In the genomic region with DNA sequence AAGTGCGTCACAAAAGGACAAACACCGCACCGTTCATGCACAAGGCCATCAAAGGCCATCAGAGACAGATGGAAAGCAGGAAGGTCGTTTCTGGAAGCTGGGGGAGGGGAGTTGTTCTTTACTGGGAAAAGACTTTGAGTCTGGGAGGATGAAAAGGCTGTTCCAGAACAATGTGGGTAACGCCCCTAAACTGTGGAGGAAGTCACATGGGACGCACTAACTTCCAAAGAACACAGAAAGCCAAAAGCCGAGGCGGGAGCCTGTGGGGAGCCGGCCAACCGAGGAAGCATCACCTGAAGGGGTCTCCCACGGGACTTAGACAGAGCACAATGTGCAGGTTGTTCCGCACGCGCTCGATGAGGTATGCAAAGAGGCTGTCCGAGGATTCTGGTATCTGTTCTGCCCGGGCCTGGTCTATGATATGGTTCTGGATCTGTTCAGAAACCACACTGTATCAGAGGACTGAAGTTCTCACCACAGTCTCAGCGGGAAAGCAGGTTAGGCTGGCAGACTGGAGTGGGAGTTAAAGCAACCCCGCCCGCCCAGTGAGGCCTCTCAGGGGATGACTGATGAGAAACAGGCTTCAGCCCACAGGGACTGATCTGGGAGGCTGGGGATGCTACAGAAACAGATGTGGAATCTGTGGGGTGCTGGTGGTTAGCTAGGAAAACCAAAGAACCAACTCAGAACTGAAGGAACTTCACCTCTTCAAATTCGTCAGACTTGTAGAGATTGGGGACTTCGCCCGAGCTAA, we compare ENCODE assay signal across 9 mouse cellular contexts. TPM values are rescaled to one million over a fixed set of nuclear protein-coding genes. Genes with fewer than 3 reads are reported as not detected.
DNase-seq lines count a peak whose midpoint lies in the region; TF ChIP-seq lines count a peak whose summit lies in the region.
"Had no signal": no experiment of that assay in that cellular context is flagged by ENCODE, and none has a peak within 500 bp of the region (broad histone marks: within the 10 kb centered on the region; RNA-seq: fewer than 3 reads in every experiment).

No protein-coding gene starts in this region.

- in situ Hi-C loops in ES-E14 (cut with MboI; ENCODE audit: low sequenced_read_pairs in 2 of 2, unreplicated experiment in 2 of 2) = no loop called here

- no peaks in the 10 kb centered on the region for H3K27me3 ChIP-seq in liver, adult 2 months (ENCODE audit: control insufficient read depth, insufficient read depth, low read length)

- intact Hi-C loops in heart, postnatal 10 days (cut with DNase I) = loop anchor here (5.0 kb wide), 1 partner anchor 50 kb away; no protein-coding TSS in a partner anchor

- H3K4me1 ChIP-seq in ES-E14 (ENCODE audit: control insufficient read depth in 2 of 2, insufficient read depth in 2 of 2, low read length in 2 of 2, poor library complexity in 1 of 2) = peaks cover 4 to 14% of the 10 kb centered on the region in 2 experiments; a peak in 3 of 4 replicates
- H3K4me1 ChIP-seq in cortical plate, adult 2 months (ENCODE audit: control insufficient read depth, insufficient read depth, low read length) = no peaks in the 10 kb centered on the region; the same call in 1 of the 2 replicates
- H3K4me1 ChIP-seq in liver, adult 2 months (ENCODE audit: control insufficient read depth, insufficient read depth, low read length) = no peaks in the 10 kb centered on the region

- peak overlapping the region; percentile 30 to 34 for H3K4me3 ChIP-seq in ES-E14 (ENCODE audit: insufficient read depth in 1 of 2, low read depth in 1 of 2, low read length in 2 of 2, poor library complexity in 1 of 2, severe bottlenecking in 1 of 2)
- no peak overlapping the region for H3K4me3 ChIP-seq in cortical plate, adult 2 months (ENCODE audit: insufficient read depth, low read length)
- peak overlapping the region; percentile 35 for H3K4me3 ChIP-seq in liver, adult 2 months (ENCODE audit: insufficient read depth, low read depth, low read length)
- H3K4me3 ChIP-seq: megakaryocyte, embryonic 14.5 days had no signal

- WGBS in liver, adult 2 months = 66% methylated on average over 23 of the region's 23 CpGs

- no peaks in the 10 kb centered on the region for H3K36me3 ChIP-seq in ES-E14 (ENCODE audit: control insufficient read depth, insufficient read depth, low read length, poor library complexity, severe bottlenecking)
- no peaks in the 10 kb centered on the region for H3K36me3 ChIP-seq in liver, adult 2 months (ENCODE audit: control insufficient read depth, insufficient read depth, low read length)

- H3K79me2 ChIP-seq in liver, adult 2 months (ENCODE audit: control insufficient read depth, insufficient read depth, low read length) = no peaks in the 10 kb centered on the region

- H3K9ac ChIP-seq in ES-E14 (ENCODE audit: insufficient read depth, low read depth, low read length, poor library complexity, severe bottlenecking) = 0 out of 2 replicates have a peak overlapping the region, but pooled peaks have one; percentile 27
- peak overlapping the region; percentile 15; the same call in 1 of the 2 replicates for H3K9ac ChIP-seq in liver, adult 2 months (ENCODE audit: low read depth, low read length)

- peak; percentile 76 for DNase-seq in ES-E14 (ENCODE audit: low read depth, low spot score)
- DNase-seq in heart, postnatal 10 days = peak; percentile 70 to 73
- DNase-seq in liver, adult 2 months (ENCODE audit: extremely low read depth, low read depth, low spot score) = no peak
- DNase-seq in layer of hippocampus, postnatal 36 days = no peak
- DNase-seq in frontal cortex, postnatal 25 days (ENCODE audit: low spot score in 2 of 2) = no peak
- DNase-seq in B cell, adult 2 months = no peak
- DNase-seq in adrenal gland, adult 18-20 months (ENCODE audit: low spot score in 2 of 2) = no peak

- TF ChIP-seq CTCF in cortical plate, adult 2 months (IDR thresholded peaks at IDR 0.05; ENCODE audit: extremely low read depth, insufficient read depth, low read length) = no peak
- no peak for TF ChIP-seq CTCF in liver, adult 2 months (IDR thresholded peaks at IDR 0.05; ENCODE audit: low read depth, low read length)

- TF ChIP-seq POLR2A in cortical plate, adult 2 months (IDR thresholded peaks at IDR 0.05; ENCODE audit: extremely low read depth, insufficient read depth, low read length) = no peak
- no peak for TF ChIP-seq POLR2A in liver, adult 2 months (IDR thresholded peaks at IDR 0.05; ENCODE audit: extremely low read depth, insufficient read depth, low read length)

- H3K27ac ChIP-seq in ES-E14 (ENCODE audit: insufficient read depth, low read depth, low read length, poor library complexity, severe bottlenecking) = no peak overlapping the region
- 0 out of 2 replicates have a peak overlapping the region, but pooled peaks have one; percentile 12 for H3K27ac ChIP-seq in cortical plate, adult 2 months (ENCODE audit: insufficient read depth, low read length)
- H3K27ac ChIP-seq in liver, adult 2 months (replicated peaks; ENCODE audit: insufficient read depth, low read depth, low read length) = no peak overlapping the region; the same call in 1 of the 2 replicates

- no peaks in the 10 kb centered on the region for H3K9me3 ChIP-seq in ES-E14 (ENCODE audit: control insufficient read depth, insufficient read depth, low read depth, low read length)
- H3K9me3 ChIP-seq: megakaryocyte, embryonic 14.5 days had no signal

TF ChIP-seq in ES-E14, 5 proteins besides CTCF, POLR2A, EP300 and RAD21:
- TF ChIP-seq CHD2 (IDR thresholded peaks at IDR 0.05; ENCODE audit: low read depth, low read length) = no peak
- no peak for TF ChIP-seq ZC3H11A (IDR thresholded peaks at IDR 0.05; ENCODE audit: borderline replicate concordance, low read depth, low read length)
- no peak for TF ChIP-seq MAFK (IDR thresholded peaks at IDR 0.05; ENCODE audit: insufficient read depth, low read depth, low read length)
- no peak for TF ChIP-seq ZNF384 (IDR thresholded peaks at IDR 0.05; ENCODE audit: low read depth, low read length)
- TF ChIP-seq HCFC1 (IDR thresholded peaks at IDR 0.05; ENCODE audit: borderline replicate concordance, insufficient read depth, low read length) = no peak
TF ChIP-seq in ES-E14: peak in this region for 0.

RNA-seq across cellular contexts. Expression of a gene that starts 38.8 kb away (rescaled TPM):
- total RNA-seq in ES-E14 (2012; rRNA removed) = 7.9 and 9.4 TPM in 2 replicates
- 5.0 and 5.3 TPM in 2 replicates for polyA plus RNA-seq in cortical plate, adult 2 months (2012; rRNA removed)
- total RNA-seq in heart, postnatal 10 days (2021) = 10 to 100 TPM; 48.3 to 52.2 TPM
- total RNA-seq in liver, adult 2 months (2014; rRNA removed) = 1.6 and 2.3 TPM in 2 replicates
- polyA plus RNA-seq in liver, adult 2 months (2012; rRNA removed) = 4.2 and 4.6 TPM in 2 replicates
- total RNA-seq in layer of hippocampus, postnatal 36 days (2021) = 10 to 100 TPM; 32.0 to 41.6 TPM
- 10 to 100 TPM; 32.7 to 34.8 TPM for total RNA-seq in adrenal gland, adult 18-20 months (2021)

RNA-seq across cellular contexts. Expression of a gene that starts 54.3 kb away (rescaled TPM):
- 23.9 and 43.3 TPM in 2 replicates for total RNA-seq in ES-E14 (2012; rRNA removed)
- 6.5 and 6.8 TPM in 2 replicates for polyA plus RNA-seq in cortical plate, adult 2 months (2012; rRNA removed)
- 10 to 100 TPM; 53.3 to 54.0 TPM for total RNA-seq in heart, postnatal 10 days (2021)
- total RNA-seq in liver, adult 2 months (2014; rRNA removed) = 1.3 and 1.7 TPM in 2 replicates
- polyA plus RNA-seq in liver, adult 2 months (2012; rRNA removed) = 6.7 and 8.5 TPM in 2 replicates
- 1 to 10 TPM; 1.8 to 2.6 TPM for total RNA-seq in layer of hippocampus, postnatal 36 days (2021)
- 1 to 10 TPM; 7.9 to 8.8 TPM for total RNA-seq in adrenal gland, adult 18-20 months (2021)

RNA-seq across cellular contexts. Expression of a gene that starts 56.9 kb away (rescaled TPM):
- 18.8 and 29.0 TPM in 2 replicates for total RNA-seq in ES-E14 (2012; rRNA removed)
- 34.3 and 35.6 TPM in 2 replicates for polyA plus RNA-seq in cortical plate, adult 2 months (2012; rRNA removed)
- 10 to 100 TPM; 27.5 to 30.2 TPM for total RNA-seq in heart, postnatal 10 days (2021)
- 33.9 and 40.7 TPM in 2 replicates for total RNA-seq in liver, adult 2 months (2014; rRNA removed)
- 21.1 and 22.1 TPM in 2 replicates for polyA plus RNA-seq in liver, adult 2 months (2012; rRNA removed)
- 10 to 100 TPM; 44.6 to 48.6 TPM for total RNA-seq in layer of hippocampus, postnatal 36 days (2021)
- total RNA-seq in adrenal gland, adult 18-20 months (2021) = 10 to 100 TPM; 41.3 to 50.2 TPM

RNA-seq across cellular contexts. Expression of a gene that starts 57.0 kb away (rescaled TPM):
- total RNA-seq in ES-E14 (2012; rRNA removed) = 191 and 202 TPM in 2 replicates
- 215 and 222 TPM in 2 replicates for polyA plus RNA-seq in cortical plate, adult 2 months (2012; rRNA removed)
- 10 to 100 TPM; 94.1 to 95.0 TPM for total RNA-seq in heart, postnatal 10 days (2021)
- total RNA-seq in liver, adult 2 months (2014; rRNA removed) = 86.6 and 91.5 TPM in 2 replicates
- 133 and 150 TPM in 2 replicates for polyA plus RNA-seq in liver, adult 2 months (2012; rRNA removed)
- 100 to 1,000 TPM; 117 to 118 TPM for total RNA-seq in layer of hippocampus, postnatal 36 days (2021)
- 100 to 1,000 TPM; 139 to 162 TPM for total RNA-seq in adrenal gland, adult 18-20 months (2021)

Comparison
In these comparisons a context has a peak if more than half of its experiments do, and no peak if none do; other contexts are left out.
1. DNase-seq: peak in ES-E14 (single experiment) and heart, postnatal 10 days (2 of 2); none in liver, adult 2 months (single experiment), layer of hippocampus, postnatal 36 days (0 of 2), frontal cortex, postnatal 25 days (0 of 2), B cell, adult 2 months (0 of 2) and adrenal gland, adult 18-20 months (0 of 2).